Mouse (Mus musculus) bone marrow macrophage, adult 2 months (primary cell): ENCODE data around the gene Wbp1. TPM values are rescaled to one million over a fixed set of nuclear protein-coding genes. Genes with fewer than 3 reads are reported as not detected.

Experiments used
- H3K27ac ChIP-seq: 2 replicates; pipeline ENCODE4 v1.5.1; 2012; ENCODE audit warnings: low read depth, low read length; ENCODE audit not compliant: insufficient read depth
- H3K4me1 ChIP-seq: 2 replicates; pipeline ENCODE4 v1.6.1; 2012; ENCODE audit warnings: low read length; ENCODE audit not compliant: control insufficient read depth, insufficient read depth
- H3K4me3 ChIP-seq: 2 replicates; pipeline ENCODE4 v1.5.1; 2012; ENCODE audit warnings: mild to moderate bottlenecking, low read length, moderate library complexity; ENCODE audit not compliant: insufficient read depth
- CTCF ChIP-seq: IDR thresholded peaks from 2 replicates; pipeline ENCODE4 v1.5.1; 2012; ENCODE audit warnings: low read depth, mild to moderate bottlenecking, low read length, moderate library complexity
- POLR2A ChIP-seq: IDR thresholded peaks from 2 replicates; pipeline ENCODE4 v1.6.1; 2012; ENCODE audit warnings: mild to moderate bottlenecking, low read depth, low read length, borderline replicate concordance
- polyA plus RNA-seq: library from polyadenylated mRNA; stranded (reverse); fragments of >200 nt; gene quantifications from 2 replicates; pipeline ENCODE4 v1.2.4, GENCODE M21; 2012; ENCODE audit not compliant: missing spikeins, insufficient read depth, insufficient read length

Wbp1 gene
- polyA plus RNA-seq, 1 experiment, result 27.1 TPM

GRCm38 (mm10) chr6:83070311-83071219 lies 50.8 kb downstream of the Wbp1 start:
- Histone ChIP-seq H3K27ac (no peak overlapping the region), H3K4me3 (peak overlapping the region; percentile 27), H3K4me1 (peaks cover 3% of the 10 kb centered on the region; the same call in 1 of the 2 replicates)
- TF ChIP-seq CTCF (no peak), POLR2A (no peak)

GRCm38 (mm10) chr6:83070247-83070310 lies 51.3 kb downstream of the Wbp1 start, which contains the start of gene Tlx2:
Gene Tlx2, minus strand, starts transcription at chr6:83070293.
- peaks cover 3% of the 10 kb centered on the region; the same call in 1 of the 2 replicates for H3K4me1 ChIP-seq
- TF ChIP-seq CTCF (no peak), POLR2A (no peak)
- peak within 1 kb of the TSS; percentile 27 for H3K4me3 ChIP-seq

GRCm38 (mm10) chr6:83069488-83070246 lies 51.7 kb downstream of the Wbp1 start:
- Histone ChIP-seq H3K4me3 (peak overlapping the region; percentile 27), H3K27ac (no peak overlapping the region), H3K4me1 (peaks cover 3% of the 10 kb centered on the region; the same call in 1 of the 2 replicates)
- TF ChIP-seq CTCF (no peak), POLR2A (no peak)

More at GRCm38 (mm10) chr6:83070247-83070310, 51.3 kb downstream of the Wbp1 start, which contains the start of gene Tlx2:
- no peak within 1 kb of the TSS for H3K27ac ChIP-seq

Other genes starting within 250 kb of the Wbp1 start
- not detected in 2 replicates for gene Sema4f, start 181.8 kb downstream of the Wbp1 start, polyA plus RNA-seq
- 2.4 and 7.0 TPM in 2 replicates for gene M1ap, start 174.7 kb downstream of the Wbp1 start, polyA plus RNA-seq
- 69.9 and 72.0 TPM in 2 replicates for gene Dok1, start 88.1 kb downstream of the Wbp1 start, polyA plus RNA-seq
- gene Loxl3, start 87.4 kb downstream of the Wbp1 start, polyA plus RNA-seq, result 18.8 and 21.2 TPM in 2 replicates
- gene Aup1, start 67.0 kb downstream of the Wbp1 start, polyA plus RNA-seq, result 354 and 391 TPM in 2 replicates
- 90.8 and 108 TPM in 2 replicates for gene Htra2, start 66.3 kb downstream of the Wbp1 start, polyA plus RNA-seq
- 0.83 and 1.6 TPM in 2 replicates for gene Dqx1, start 63.7 kb downstream of the Wbp1 start, polyA plus RNA-seq
- not detected in 2 replicates for gene Tlx2, start 51.3 kb downstream of the Wbp1 start, polyA plus RNA-seq
- gene Pcgf1, start 43.7 kb downstream of the Wbp1 start, polyA plus RNA-seq, result 31.0 and 37.0 TPM in 2 replicates
- gene Lbx2, start 35.2 kb downstream of the Wbp1 start, polyA plus RNA-seq, result 0.78 TPM in 1 of 2 replicates, not detected in the other
- 3.2 and 6.1 TPM in 2 replicates for gene Ccdc142, start 20.0 kb downstream of the Wbp1 start, polyA plus RNA-seq
- gene Gm42688, start 19.9 kb downstream of the Wbp1 start, polyA plus RNA-seq, result 5.5 and 6.1 TPM in 2 replicates
- 26.5 and 26.9 TPM in 2 replicates for gene Mrpl53, start 12.5 kb downstream of the Wbp1 start, polyA plus RNA-seq
- 16.1 and 17.1 TPM in 2 replicates for gene Mogs, start 6.1 kb downstream of the Wbp1 start, polyA plus RNA-seq
- gene Ino80b, start 3.9 kb upstream of the Wbp1 start, polyA plus RNA-seq, result 25.1 and 26.8 TPM in 2 replicates
- gene Rtkn, start 13.9 kb upstream of the Wbp1 start, polyA plus RNA-seq, result 1.4 and 1.8 TPM in 2 replicates
- 1.5 and 3.5 TPM in 2 replicates for gene Wdr54, start 34.8 kb upstream of the Wbp1 start, polyA plus RNA-seq
- gene 1700003E16Rik, start 34.8 kb upstream of the Wbp1 start, polyA plus RNA-seq, result not detected in 2 replicates
- gene Dctn1, start 44.4 kb upstream of the Wbp1 start, polyA plus RNA-seq, result 87.2 and 98.2 TPM in 2 replicates
- 0.55 TPM in 1 of 2 replicates, not detected in the other for gene Slc4a5, start 98.3 kb upstream of the Wbp1 start, polyA plus RNA-seq
- 21.1 and 28.1 TPM in 2 replicates for gene Mthfd2, start 204.3 kb upstream of the Wbp1 start, polyA plus RNA-seq
- gene Mob1a, start 204.5 kb upstream of the Wbp1 start, polyA plus RNA-seq, result 166 and 182 TPM in 2 replicates
- gene Bola3, start 227.6 kb upstream of the Wbp1 start, polyA plus RNA-seq, result 24.8 and 35.7 TPM in 2 replicates